In genomic region chr9:44398551-44398950, GRCm38 (mm10) we compare ENCODE assay signal across 7 mouse cellular contexts. TPM values are rescaled to one million over a fixed set of nuclear protein-coding genes. Genes with fewer than 3 reads are reported as not detected.
DNase-seq lines count a peak whose midpoint lies in the region; ATAC-seq and TF ChIP-seq lines count a peak whose summit lies in the region.

No protein-coding gene starts in this region.

- H3K9ac ChIP-seq in forebrain, embryonic 12.5 days = no peak overlapping the region; the same call in 1 of the 2 replicates
- H3K9ac ChIP-seq in intestine, postnatal 0 days (ENCODE audit: low read depth, low read length) = peak overlapping the region; percentile 83

- TF ChIP-seq CTCF in intestine, postnatal 0 days (IDR thresholded peaks at IDR 0.05; ENCODE audit: low read depth) = no peak
- no peak for TF ChIP-seq CTCF in olfactory bulb, adult 2 months (IDR thresholded peaks at IDR 0.05; ENCODE audit: insufficient read depth, low read depth, low read length)
- no peak for TF ChIP-seq CTCF in lung, adult 2 months (IDR thresholded peaks at IDR 0.05; ENCODE audit: insufficient read depth, low read length)

- H3K4me3 ChIP-seq in forebrain, embryonic 12.5 days (replicated peaks) = no peak overlapping the region
- H3K4me3 ChIP-seq in intestine, postnatal 0 days (ENCODE audit: low read depth, low read length) = peak overlapping the region; percentile 71
- H3K4me3 ChIP-seq in olfactory bulb, adult 2 months (ENCODE audit: insufficient read depth, low read depth, low read length) = peak overlapping the region; percentile 13
- no peak overlapping the region for H3K4me3 ChIP-seq in lung, adult 2 months (replicated peaks; ENCODE audit: extremely low read depth, low read depth, low read length)

- H3K4me2 ChIP-seq in forebrain, embryonic 12.5 days = peak overlapping the region; percentile 96; the same call in 1 of the 2 replicates
- peak overlapping the region; percentile 93 for H3K4me2 ChIP-seq in intestine, postnatal 0 days (replicated peaks; ENCODE audit: low read depth)

- no peaks in the 10 kb centered on the region for H3K9me3 ChIP-seq in forebrain, embryonic 12.5 days
- no peaks in the 10 kb centered on the region for H3K9me3 ChIP-seq in intestine, postnatal 0 days (ENCODE audit: control insufficient read depth)

- peaks cover 26% of the 10 kb centered on the region for H3K4me1 ChIP-seq in forebrain, embryonic 12.5 days
- 0 out of 2 replicates have a peak, but pooled peaks cover 4% of the 10 kb centered on the region for H3K4me1 ChIP-seq in intestine, postnatal 0 days (replicated peaks; ENCODE audit: control insufficient read depth, insufficient read depth, low read length)
- peaks cover 22% of the 10 kb centered on the region for H3K4me1 ChIP-seq in olfactory bulb, adult 2 months (ENCODE audit: control insufficient read depth, insufficient read depth, low read length)
- H3K4me1 ChIP-seq in lung, adult 2 months (ENCODE audit: control insufficient read depth, insufficient read depth, low read length) = no peaks in the 10 kb centered on the region

- no peaks in the 10 kb centered on the region for H3K27me3 ChIP-seq in forebrain, embryonic 12.5 days
- no peaks in the 10 kb centered on the region for H3K27me3 ChIP-seq in intestine, postnatal 0 days (replicated peaks; ENCODE audit: control insufficient read depth, insufficient read depth, low read length)

- peaks cover 48% of the 10 kb centered on the region for H3K36me3 ChIP-seq in forebrain, embryonic 12.5 days (replicated peaks)
- peaks cover 37% of the 10 kb centered on the region for H3K36me3 ChIP-seq in intestine, postnatal 0 days (ENCODE audit: control insufficient read depth, insufficient read depth)

- DNase-seq in layer of hippocampus, adult 9-11 months = peak; percentile 46
- DNase-seq in layer of hippocampus, adult 11-12 months (ENCODE audit: low spot score) = no peak
- no peak for DNase-seq in lung, adult 2 months

- TF ChIP-seq POLR2A in olfactory bulb, adult 2 months (IDR thresholded peaks at IDR 0.05; ENCODE audit: insufficient read depth, low read depth, low read length) = no peak
- no peak for TF ChIP-seq POLR2A in lung, adult 2 months (IDR thresholded peaks at IDR 0.05; ENCODE audit: borderline replicate concordance, extremely low read depth, low read depth, low read length)

- 87% methylated on average over 9 of the region's 9 CpGs for WGBS in forebrain, embryonic 12.5 days
- 49% methylated on average over 9 of the region's 9 CpGs for WGBS in intestine, postnatal 0 days
- 65% methylated on average over 9 of the region's 9 CpGs for WGBS in olfactory bulb, adult 2 months
- 81% methylated on average over 9 of the region's 9 CpGs for WGBS in lung, adult 2 months

- H3K27ac ChIP-seq in forebrain, embryonic 12.5 days = peak overlapping the region; percentile 46; the same call in 1 of the 2 replicates
- peak overlapping the region; percentile 93 for H3K27ac ChIP-seq in intestine, postnatal 0 days (ENCODE audit: low read depth, low read length)
- peak overlapping the region; percentile 7; the same call in 1 of the 2 replicates for H3K27ac ChIP-seq in olfactory bulb, adult 2 months (ENCODE audit: insufficient read depth, low read depth, low read length)

- ATAC-seq in forebrain, embryonic 12.5 days (ENCODE audit: low FRiP score) = no peak
- ATAC-seq in intestine, postnatal 0 days = no peak
- ATAC-seq in cerebellum, adult (ENCODE audit: insufficient number of reproducible peaks, low FRiP score, low TSS enrichment) = no peak

RNA-seq across cellular contexts. Expression of gene Slc37a4, which starts 1.9 kb away (rescaled TPM):
- 23.4 and 23.6 TPM in 2 replicates for polyA plus RNA-seq in forebrain, embryonic 12.5 days (2016; fragmentation: Nextera tagmentation; extraction: Ambion mirVana)
- polyA plus RNA-seq in intestine, postnatal 0 days (2015; fragmentation: Nextera tagmentation; extraction: Ambion mirVana) = 150 and 160 TPM in 2 replicates
- polyA plus RNA-seq in olfactory bulb, adult 2 months (2012; ENCODE audit: insufficient read depth, insufficient read length, low replicate concordance, missing spikeins) = not detected in 2 replicates
- 20.7 and 29.8 TPM in 2 replicates for polyA plus RNA-seq in lung, adult 2 months (2012; rRNA removed)

RNA-seq across cellular contexts. Expression of gene Rps25, which starts 8.4 kb away (rescaled TPM):
- polyA plus RNA-seq in forebrain, embryonic 12.5 days (2016; fragmentation: Nextera tagmentation; extraction: Ambion mirVana) = 1,477 and 1,540 TPM in 2 replicates
- 1,434 and 1,542 TPM in 2 replicates for polyA plus RNA-seq in intestine, postnatal 0 days (2015; fragmentation: Nextera tagmentation; extraction: Ambion mirVana)
- polyA plus RNA-seq in olfactory bulb, adult 2 months (2012; ENCODE audit: insufficient read depth, insufficient read length, low replicate concordance, missing spikeins) = 1,193 TPM in 1 of 2 replicates, not detected in the other
- 117 and 226 TPM in 2 replicates for polyA plus RNA-seq in lung, adult 2 months (2012; rRNA removed)

RNA-seq across cellular contexts. Expression of gene Trappc4, which starts 8.8 kb away (rescaled TPM):
- 242 and 243 TPM in 2 replicates for polyA plus RNA-seq in forebrain, embryonic 12.5 days (2016; fragmentation: Nextera tagmentation; extraction: Ambion mirVana)
- 138 and 142 TPM in 2 replicates for polyA plus RNA-seq in intestine, postnatal 0 days (2015; fragmentation: Nextera tagmentation; extraction: Ambion mirVana)
- not detected in 2 replicates for polyA plus RNA-seq in olfactory bulb, adult 2 months (2012; ENCODE audit: insufficient read depth, insufficient read length, low replicate concordance, missing spikeins)
- polyA plus RNA-seq in lung, adult 2 months (2012; rRNA removed) = 42.2 and 43.8 TPM in 2 replicates

RNA-seq across cellular contexts. Expression of gene Hyou1, which starts 19.3 kb away (rescaled TPM):
- 26.7 and 35.8 TPM in 2 replicates for polyA plus RNA-seq in forebrain, embryonic 12.5 days (2016; fragmentation: Nextera tagmentation; extraction: Ambion mirVana)
- 10.5 and 11.1 TPM in 2 replicates for polyA plus RNA-seq in intestine, postnatal 0 days (2015; fragmentation: Nextera tagmentation; extraction: Ambion mirVana)
- polyA plus RNA-seq in olfactory bulb, adult 2 months (2012; ENCODE audit: insufficient read depth, insufficient read length, low replicate concordance, missing spikeins) = not detected in 2 replicates
- polyA plus RNA-seq in lung, adult 2 months (2012; rRNA removed) = 43.2 and 49.6 TPM in 2 replicates

RNA-seq across cellular contexts. Expression of gene Ccdc84, which starts 19.8 kb away (rescaled TPM):
- 30.3 and 32.2 TPM in 2 replicates for polyA plus RNA-seq in forebrain, embryonic 12.5 days (2016; fragmentation: Nextera tagmentation; extraction: Ambion mirVana)
- polyA plus RNA-seq in intestine, postnatal 0 days (2015; fragmentation: Nextera tagmentation; extraction: Ambion mirVana) = 14.7 and 19.7 TPM in 2 replicates
- not detected in 2 replicates for polyA plus RNA-seq in olfactory bulb, adult 2 months (2012; ENCODE audit: insufficient read depth, insufficient read length, low replicate concordance, missing spikeins)
- 16.4 and 23.0 TPM in 2 replicates for polyA plus RNA-seq in lung, adult 2 months (2012; rRNA removed)

Comparison
In these comparisons a context has a peak if more than half of its experiments do, and no peak if none do; other contexts are left out.
1. H3K27ac ChIP-seq: peak in every context shown above with its lines; median percentile 93 in intestine, postnatal 0 days; 46 in forebrain, embryonic 12.5 days; 7 in olfactory bulb, adult 2 months.
2. H3K4me3 ChIP-seq: peak in intestine, postnatal 0 days (single experiment) and olfactory bulb, adult 2 months (single experiment); none in forebrain, embryonic 12.5 days (single experiment) and lung, adult 2 months (single experiment).
3. RNA of gene Slc37a4, which starts 1.9 kb away (polyA plus RNA-seq): 150 to 160 TPM in intestine, postnatal 0 days, 20.7 to 29.8 TPM in lung, adult 2 months and 23.4 to 23.6 TPM in forebrain, embryonic 12.5 days; not detected in olfactory bulb, adult 2 months; every median in the first group is over 10 times any median in the second.
4. RNA of gene Trappc4, which starts 8.8 kb away (polyA plus RNA-seq): 242 to 243 TPM in forebrain, embryonic 12.5 days, 138 to 142 TPM in intestine, postnatal 0 days and 42.2 to 43.8 TPM in lung, adult 2 months; not detected in olfactory bulb, adult 2 months; every median in the first group is over 10 times any median in the second.